Mouse (Mus musculus) forebrain, embryonic 14.5 days (tissue): ENCODE measurements at regions not wholly inside any gene's neighbourhood (a gene's known extent, or its start where the extent isn't known, plus 50 kb on each side); places are given as distances from the start of the nearest gene placed in this dataset.

Experiments used
- ATAC-seq: fragments of 200-750 bp; cut with Nextera tagmentation; 2 replicates; pipeline ENCODE4 v1.8.0; 2017; ENCODE audit warnings: mild to moderate bottlenecking, moderate library complexity
- DNase-seq: peaks from one replicate; pipeline ENCODE4 v3.0.0-alpha.2; 2015; ENCODE audit warnings: low spot score
- H3K27ac ChIP-seq: fragments of 300-500 bp; sonication (generic); 2 replicates; pipeline ENCODE4 v1.5.1; 2014; ENCODE audit warnings: low read depth, mild to moderate bottlenecking, control low read depth, low read length, moderate library complexity
- H3K27me3 ChIP-seq: fragments of 300-500 bp; sonication (generic); replicated peaks from 2 replicates; pipeline ENCODE4 v1.6.1; 2014; ENCODE audit warnings: low read length, control low read depth, mixed read lengths; ENCODE audit not compliant: control insufficient read depth, insufficient read depth
- H3K36me3 ChIP-seq: fragments of 300-500 bp; sonication (generic); 2 replicates; pipeline ENCODE4 v1.6.1; 2014; ENCODE audit warnings: low read length, control low read depth; ENCODE audit not compliant: control insufficient read depth, insufficient read depth
- H3K4me1 ChIP-seq: fragments of 300-500 bp; sonication (generic); 2 replicates; pipeline ENCODE4 v1.6.1; 2014; ENCODE audit warnings: antibody characterized with exemption, low read length, control low read depth; ENCODE audit not compliant: control insufficient read depth, insufficient read depth
- H3K4me2 ChIP-seq: fragments of 300-500 bp; sonication (generic); 2 replicates; pipeline ENCODE4 v1.6.1; 2014; ENCODE audit warnings: mild to moderate bottlenecking, control low read depth, low read length
- H3K4me3 ChIP-seq: fragments of 300-500 bp; sonication (generic); 2 replicates; pipeline ENCODE4 v1.5.1; 2014; ENCODE audit warnings: low read depth, low read length, control low read depth
- H3K9ac ChIP-seq: fragments of 300-500 bp; sonication (generic); 2 replicates; pipeline ENCODE4 v1.6.1; 2014; ENCODE audit warnings: mild to moderate bottlenecking, low read length, control low read depth, moderate library complexity
- H3K9me3 ChIP-seq: fragments of 300-500 bp; sonication (generic); replicated peaks from 2 replicates; pipeline ENCODE4 v1.6.1; 2016; ENCODE audit warnings: low read length, control low read depth, mixed read lengths; ENCODE audit not compliant: control insufficient read depth

GRCm38 (mm10) chr13:91410116-91410515, 50.0 kb upstream of the Ssbp2 start:
- Histone ChIP-seq H3K4me1 (no peaks in the 10 kb centered on the region), H3K27ac (no peak overlapping the region), H3K4me2 (no peak overlapping the region), H3K36me3 (no peaks in the 10 kb centered on the region), H3K9ac (no peak overlapping the region), H3K4me3 (no peak overlapping the region), H3K27me3 (no peaks in the 10 kb centered on the region), H3K9me3 (no peaks in the 10 kb centered on the region)
- DNase-seq, result no peak
- ATAC-seq, result no peak
